Mouse (Mus musculus) adrenal gland, adult (tissue): ENCODE results near the gene Begain.

ENCODE experiments used
- DNase-seq, 2 experiments: peaks; one replicate each; pipeline ENCODE4 v3.0.0; 2022 to 2023; ENCODE audit warnings: low spot score in 1 of 2; ENCODE audit not compliant: inconsistent age in 2 of 2

Gene Begain

DNA sequence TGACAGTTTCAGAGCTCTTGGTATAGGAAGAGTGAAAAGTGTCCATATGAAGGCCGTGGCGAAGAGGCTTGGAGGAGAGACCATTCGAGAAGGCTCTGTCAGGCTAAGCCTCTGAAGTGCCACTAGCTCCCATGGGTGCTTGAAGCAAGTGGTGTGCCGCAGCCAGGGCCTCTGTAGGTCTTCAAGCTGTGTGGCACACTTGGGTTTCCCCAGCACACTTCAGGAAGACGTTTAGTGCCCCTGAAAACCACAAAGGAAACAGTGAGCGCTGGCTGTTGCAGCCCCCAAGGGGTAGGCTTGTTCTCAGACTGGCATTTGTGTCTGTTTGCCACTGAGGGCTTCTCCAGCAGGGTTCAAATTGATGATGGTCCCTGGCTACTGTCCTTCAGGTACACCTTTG lies 84.5 kb downstream of the Begain start:
- no peak for DNase-seq

DNA sequence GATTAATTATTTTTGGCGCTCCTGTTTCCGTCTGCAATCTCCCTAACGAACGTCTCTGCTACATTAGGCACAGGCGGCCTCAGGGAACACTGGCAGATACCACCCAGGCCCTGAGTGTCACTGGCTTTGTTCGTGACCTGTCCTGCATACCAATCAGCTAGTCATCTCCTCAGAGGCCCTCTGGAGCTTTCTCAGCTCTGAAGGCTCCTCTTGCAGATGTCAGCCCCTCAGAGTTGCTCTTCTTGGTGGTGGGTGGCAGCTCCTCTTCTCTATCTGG lies 85.4 kb downstream of the Begain start:
- DNase-seq = no peak
